Mouse (Mus musculus): ENCODE results near the gene Oxnad1. TPM values are rescaled to one million over a fixed set of nuclear protein-coding genes. Genes with fewer than 3 reads are reported as not detected.

Gene Oxnad1
- polyA plus RNA-seq, 1 experiment from 2014 or later, result 16.0 TPM

- Histone ChIP-seq H3K27ac (no peak overlapping the region), H3K36me3 (no peaks in the 10 kb centered on the region), H3K4me3 (no peak overlapping the region), H3K9me3 (peaks cover 3% of the 10 kb centered on the region; the same call in 1 of the 2 replicates), H3K27me3 (no peaks in the 10 kb centered on the region), H3K4me1 (no peaks in the 10 kb centered on the region), H3K9ac (no peak overlapping the region), H3K4me2 (replicated peaks) (no peak overlapping the region)
- 61% methylated on average over 2 of the region's 2 CpGs for WGBS
- ATAC-seq (ENCODE audit: insufficient number of reproducible peaks, insufficient read depth, low FRiP score, low TSS enrichment), result no peak
These were observed 61.4 kb downstream of the Oxnad1 start for GRCm38 (mm10) chr14:32146578-32146977.

GRCm38 (mm10) chr14:32150872-32151271 lies 65.7 kb downstream of the Oxnad1 start:
- Histone ChIP-seq H3K27ac (no peak overlapping the region), H3K9me3 (peaks cover 2% of the 10 kb centered on the region; the same call in 1 of the 2 replicates), H3K36me3 (no peaks in the 10 kb centered on the region), H3K4me3 (no peak overlapping the region), H3K9ac (no peak overlapping the region), H3K4me2 (replicated peaks) (no peak overlapping the region), H3K4me1 (no peaks in the 10 kb centered on the region), H3K27me3 (no peaks in the 10 kb centered on the region)
- ATAC-seq (ENCODE audit: insufficient number of reproducible peaks, insufficient read depth, low FRiP score, low TSS enrichment), result no peak
- 92% methylated on average over 2 of the region's 2 CpGs for WGBS

- Histone ChIP-seq H3K36me3 (no peaks in the 10 kb centered on the region), H3K4me3 (no peak overlapping the region), H3K27me3 (no peaks in the 10 kb centered on the region), H3K4me2 (replicated peaks) (no peak overlapping the region), H3K9ac (no peak overlapping the region), H3K9me3 (no peaks in the 10 kb centered on the region), H3K27ac (no peak overlapping the region), H3K4me1 (no peaks in the 10 kb centered on the region)
- 89% methylated on average over 18 of the region's 18 CpGs for WGBS
- no peak for ATAC-seq (ENCODE audit: insufficient number of reproducible peaks, insufficient read depth, low FRiP score, low TSS enrichment)
These were observed 67.2 kb downstream of the Oxnad1 start for GRCm38 (mm10) chr14:32152243-32152965.

Other genes starting within 250 kb of the Oxnad1 start
- gene Galnt15, start 56.4 kb upstream of the Oxnad1 start, polyA plus RNA-seq (2016; fragmentation: Nextera tagmentation; extraction: Ambion mirVana), result 0.11 and 0.24 TPM in 2 replicates
- 76.0 and 77.9 TPM in 2 replicates for gene Dph3, start 355 bp downstream of the Oxnad1 start, polyA plus RNA-seq (2016; fragmentation: Nextera tagmentation; extraction: Ambion mirVana)
- gene Msmb, start 56.6 kb downstream of the Oxnad1 start, polyA plus RNA-seq (2016; fragmentation: Nextera tagmentation; extraction: Ambion mirVana), result not detected in 2 replicates
- gene Ncoa4, start 74.5 kb downstream of the Oxnad1 start, polyA plus RNA-seq (2016; fragmentation: Nextera tagmentation; extraction: Ambion mirVana), result 74.0 and 80.0 TPM in 2 replicates
- 257 and 265 TPM in 2 replicates for gene Timm23, start 116.5 kb downstream of the Oxnad1 start, polyA plus RNA-seq (2016; fragmentation: Nextera tagmentation; extraction: Ambion mirVana)
- 58.7 and 59.7 TPM in 2 replicates for gene Parg, start 116.6 kb downstream of the Oxnad1 start, polyA plus RNA-seq (2016; fragmentation: Nextera tagmentation; extraction: Ambion mirVana)
- gene Ogdhl, start 236.6 kb downstream of the Oxnad1 start, polyA plus RNA-seq (2016; fragmentation: Nextera tagmentation; extraction: Ambion mirVana), result 23.1 and 24.8 TPM in 2 replicates